Mouse (Mus musculus) spleen, adult 18-20 months (tissue): ENCODE results near the gene Dpp6.

ENCODE experiments used
- DNase-seq, 2 experiments: peaks; one replicate each; pipeline ENCODE4 v3.0.0; 2022; ENCODE audit warnings: mixed read lengths in 2 of 2

The Dpp6 gene

DNA sequence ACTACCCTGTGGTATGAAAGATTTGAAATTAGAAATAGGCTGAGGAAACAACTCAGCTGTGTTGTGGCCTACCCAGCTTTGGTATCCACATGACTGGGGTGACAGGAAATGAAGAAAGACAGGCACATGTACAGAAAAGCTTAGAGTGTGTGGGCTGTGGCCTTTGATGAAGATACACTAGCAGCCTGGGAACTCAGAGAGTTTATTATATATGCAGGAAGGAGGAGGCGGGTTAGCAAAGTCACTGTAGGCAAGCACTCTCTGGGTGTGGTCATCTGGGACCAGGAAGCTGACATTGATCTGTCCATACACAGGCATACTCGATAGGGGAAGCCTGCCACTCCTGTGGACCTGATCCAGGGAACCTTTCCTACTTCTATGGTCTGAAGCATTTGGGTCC, 487.1 kb downstream of the Dpp6 start:
- DNase-seq: no peak

DNA sequence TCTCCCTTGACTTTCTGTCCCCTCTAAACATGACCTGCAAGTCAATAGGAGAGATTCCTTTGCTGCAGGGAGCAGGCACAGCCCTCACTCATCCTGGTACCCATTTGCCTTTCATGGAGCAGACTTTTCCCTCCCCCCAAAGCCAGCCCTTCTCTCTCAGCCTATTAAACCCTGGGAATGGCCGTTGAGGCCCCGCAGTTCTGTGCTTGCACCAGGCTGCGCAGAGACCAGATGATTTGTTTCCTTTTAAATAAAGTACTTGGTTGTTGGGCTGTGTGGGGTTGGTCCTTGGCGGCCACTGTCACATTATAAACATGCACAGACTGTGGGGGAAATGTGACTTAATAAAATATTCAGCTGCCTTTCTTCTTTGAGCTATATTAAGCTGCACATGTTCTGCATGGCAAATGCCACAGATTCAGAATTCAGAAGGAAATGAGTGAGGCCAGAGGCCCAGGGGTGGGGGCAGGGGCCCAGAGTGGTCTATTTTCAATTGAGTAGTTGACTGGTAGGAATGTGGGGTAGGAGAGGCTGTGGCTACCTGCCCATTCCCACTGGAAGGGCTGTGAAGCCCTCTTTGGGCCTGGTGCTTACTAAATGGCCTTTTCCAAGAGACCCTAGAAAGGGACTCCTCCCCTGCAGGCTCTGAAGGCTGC, 489.6 kb downstream of the Dpp6 start:
- no peak for DNase-seq

DNA sequence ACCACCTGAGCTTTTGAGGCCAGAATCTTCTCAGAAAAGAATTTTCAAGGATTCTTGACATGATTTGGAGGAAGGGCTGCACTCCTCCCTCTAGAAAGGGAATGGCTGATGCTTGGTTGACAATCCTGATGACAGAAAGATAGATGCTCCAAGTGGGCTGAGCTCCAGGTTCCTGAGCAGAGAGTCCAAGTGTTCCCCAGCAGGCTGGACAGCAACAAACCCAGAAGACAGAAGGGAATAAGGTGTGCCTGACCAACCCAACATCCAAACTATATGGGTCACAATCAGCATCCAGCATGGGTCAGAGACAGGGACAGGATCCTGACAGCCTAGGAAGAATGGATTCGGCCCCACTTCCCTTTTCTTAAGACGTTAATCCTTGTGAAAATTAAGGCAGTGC, 493.2 kb downstream of the Dpp6 start:
- DNase-seq: no peak

GRCm38 (mm10) chr5:27316674-27317073, 499.7 kb downstream of the Dpp6 start:
- no peak for DNase-seq

DNA sequence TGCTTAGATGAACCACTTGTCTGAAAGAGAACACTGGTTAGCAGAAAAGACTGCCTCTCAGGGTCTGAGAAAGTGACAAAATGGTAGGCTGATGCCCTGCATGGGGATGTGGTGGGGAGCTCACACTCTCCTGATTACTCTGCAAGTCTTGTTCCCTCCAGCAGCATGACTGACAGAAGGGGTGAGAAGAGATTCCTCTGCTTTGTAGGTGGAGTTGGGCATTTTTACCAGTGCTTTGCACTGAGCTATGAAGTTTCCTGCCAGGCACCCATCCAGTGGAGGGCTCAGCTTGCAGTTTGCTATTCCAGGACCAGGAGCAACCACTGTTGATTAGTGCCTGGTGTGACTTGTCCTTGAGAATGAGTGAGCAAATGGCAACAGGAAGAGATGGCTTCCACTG, 500.3 kb downstream of the Dpp6 start:
- no peak for DNase-seq

DNA sequence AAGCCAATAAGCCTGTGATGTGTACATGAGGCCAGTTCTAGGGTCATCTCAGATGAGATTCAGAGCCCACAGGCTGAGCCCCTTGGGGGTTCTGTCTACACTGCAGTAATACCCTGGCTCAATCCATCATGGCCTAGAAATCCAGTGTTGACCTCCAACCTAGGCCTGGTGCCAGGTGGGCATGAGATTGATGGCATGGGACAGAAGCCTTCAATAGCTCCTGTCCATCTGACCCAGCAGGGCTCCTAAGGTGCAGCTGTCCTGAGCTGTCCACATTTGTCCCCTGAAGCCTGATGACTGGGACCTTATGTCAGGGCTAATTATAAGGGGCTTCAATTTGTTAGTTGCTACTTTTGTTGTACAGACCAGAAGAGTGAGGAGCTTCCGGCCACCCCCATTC, 500.8 kb downstream of the Dpp6 start:
- no peak for DNase-seq

GRCm38 (mm10) chr5:27319731-27320130, 502.7 kb downstream of the Dpp6 start:
- no peak for DNase-seq

- DNase-seq: no peak
Measured at GRCm38 (mm10) chr5:27322895-27323792, 506.1 kb downstream of the Dpp6 start.

GRCm38 (mm10) chr5:27324346-27324928, 507.4 kb downstream of the Dpp6 start:
- DNase-seq: no peak

DNA sequence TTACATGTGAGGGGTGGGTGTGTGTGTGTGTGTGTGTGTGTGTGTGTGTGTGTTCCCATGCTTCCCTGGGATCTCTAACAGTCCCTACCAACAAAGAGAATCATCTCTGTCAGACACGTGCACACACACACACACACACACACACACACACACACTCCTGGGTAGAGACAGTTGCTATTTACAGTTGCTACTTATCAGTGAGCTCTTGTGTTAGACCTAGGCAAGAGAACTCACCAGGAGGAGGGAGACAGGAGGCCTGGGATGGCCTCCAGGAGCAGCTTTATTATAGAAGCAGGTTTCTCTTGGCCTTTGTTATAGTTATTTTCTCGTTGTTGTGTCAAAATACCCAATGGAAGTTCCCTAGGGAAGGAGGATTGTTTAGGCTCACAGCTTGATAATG, 519.7 kb downstream of the Dpp6 start:
- no peak for DNase-seq

DNA sequence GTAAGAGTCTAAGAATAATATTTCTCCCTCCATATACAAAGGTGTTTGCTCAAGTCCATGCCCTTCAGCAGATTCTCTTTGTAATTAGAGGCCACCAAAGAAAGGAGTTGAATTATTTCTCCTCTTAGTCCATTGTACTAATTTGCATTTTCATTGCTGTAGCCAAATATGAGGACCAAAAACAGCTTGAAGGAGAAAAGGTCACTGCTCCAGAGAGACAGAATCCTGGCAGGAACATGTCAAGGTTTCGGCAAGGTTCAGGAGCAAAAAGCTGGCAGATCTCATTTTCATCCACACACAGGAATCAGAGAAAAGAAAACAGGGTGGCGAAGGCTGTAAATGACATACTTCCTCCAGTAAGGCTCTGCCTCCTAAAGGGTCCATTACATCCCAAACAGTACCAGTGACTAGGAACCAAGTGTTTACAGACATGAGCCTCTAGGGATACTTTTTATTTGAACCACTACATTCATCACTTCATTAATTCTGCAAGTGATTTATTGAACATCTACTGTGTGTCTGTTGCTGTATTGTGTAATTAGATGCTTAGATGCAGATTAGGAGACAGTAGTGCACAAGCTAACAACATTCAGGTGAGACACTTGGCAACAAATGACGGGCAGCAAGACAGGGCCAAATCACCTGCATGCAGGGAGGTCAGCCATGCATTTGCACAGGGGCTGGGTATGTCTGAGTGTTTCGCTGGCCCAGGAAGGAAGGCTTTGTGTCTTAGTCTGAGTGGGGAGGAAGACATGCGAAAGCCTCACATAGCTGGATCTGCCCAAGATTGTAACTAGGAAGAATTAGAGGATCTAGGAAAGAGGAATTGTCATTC, 522.4 kb downstream of the Dpp6 start:
- no peak for DNase-seq

- no peak for DNase-seq
Measured at GRCm38 (mm10) chr5:27342276-27342675, 525.3 kb downstream of the Dpp6 start.

DNA sequence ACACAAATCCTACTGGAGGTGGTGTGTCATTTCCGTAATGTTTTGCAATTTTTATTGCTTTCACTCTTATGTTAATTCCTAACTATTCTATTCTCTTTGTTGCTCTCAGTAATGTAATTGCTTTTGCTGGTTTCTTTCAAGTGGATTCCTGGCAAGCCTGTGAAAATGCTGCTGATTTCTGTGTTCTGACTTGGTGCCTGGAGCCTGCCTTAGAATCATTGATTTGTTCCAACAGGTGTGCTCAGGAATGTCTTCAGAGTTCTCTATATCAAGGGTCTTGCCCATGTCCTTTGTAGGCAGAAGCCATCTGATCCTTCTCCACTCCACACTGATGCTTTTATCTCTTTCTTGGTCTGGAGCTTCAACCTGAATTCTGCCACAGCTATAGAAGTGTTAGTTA, 526.6 kb downstream of the Dpp6 start:
- DNase-seq: no peak

DNA sequence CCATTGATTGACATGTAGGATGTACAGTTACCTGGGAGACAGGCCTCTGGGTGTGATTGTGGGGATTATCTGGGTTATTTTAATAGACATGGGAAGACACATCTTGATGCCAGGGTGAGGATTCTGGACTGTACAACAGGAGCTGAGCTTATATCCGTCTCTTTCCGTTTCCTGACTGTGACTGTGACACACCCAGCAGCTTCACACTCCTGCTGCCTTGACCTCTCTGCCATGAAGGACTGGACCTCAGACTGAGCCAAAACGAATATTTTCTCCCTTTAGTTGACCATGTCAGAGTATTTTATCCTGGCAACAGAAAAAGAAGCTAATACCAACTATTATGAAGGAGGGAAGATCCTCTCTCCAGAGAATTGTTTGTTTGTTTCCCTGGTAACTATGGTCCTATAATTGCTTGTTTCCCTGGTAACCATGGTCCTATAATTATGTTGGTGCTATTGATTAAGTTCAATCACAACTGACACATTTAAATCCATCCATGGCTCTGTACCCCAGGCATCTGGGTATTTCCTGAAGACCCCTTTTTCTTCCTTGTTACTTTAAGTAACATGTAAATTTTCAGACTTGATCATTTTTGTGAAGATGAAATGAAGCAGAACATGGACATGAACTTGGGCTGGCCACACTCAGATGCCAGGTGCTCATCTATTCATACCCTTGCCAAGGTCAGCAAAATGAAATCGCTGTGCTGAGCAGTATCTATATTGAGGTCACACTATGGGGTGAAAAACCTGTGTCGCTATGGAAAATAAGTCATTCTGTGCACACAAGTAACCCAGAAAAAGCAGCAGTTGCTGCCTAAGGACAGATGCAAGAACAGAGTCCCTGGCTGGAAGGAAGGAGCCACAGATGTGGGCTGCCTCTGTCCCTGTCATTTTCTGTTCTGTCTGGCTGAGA, 531.4 kb downstream of the Dpp6 start:
- no peak for DNase-seq

DNA sequence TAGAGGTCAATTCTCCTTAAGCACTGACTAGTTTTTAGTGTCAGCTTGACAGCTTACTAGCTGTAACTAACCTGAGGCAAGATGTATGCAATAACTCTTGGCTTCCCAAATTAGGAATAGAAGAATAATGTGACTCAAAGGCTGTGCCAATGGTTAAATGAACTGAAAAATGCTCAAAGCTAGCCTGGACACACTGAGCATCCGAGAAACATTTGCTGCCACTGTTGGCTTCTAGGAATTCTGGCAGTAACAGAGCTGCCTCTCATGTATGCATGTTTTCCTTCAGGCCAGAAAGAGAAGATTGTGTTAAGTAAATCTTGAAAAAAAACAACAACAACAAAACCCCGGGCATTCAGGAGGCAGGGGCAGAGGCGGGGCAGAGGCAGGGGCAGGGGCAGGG, 540.6 kb downstream of the Dpp6 start:
- no peak for DNase-seq

- no peak for DNase-seq
Measured at GRCm38 (mm10) chr5:27365946-27366345, 548.9 kb downstream of the Dpp6 start.

DNA sequence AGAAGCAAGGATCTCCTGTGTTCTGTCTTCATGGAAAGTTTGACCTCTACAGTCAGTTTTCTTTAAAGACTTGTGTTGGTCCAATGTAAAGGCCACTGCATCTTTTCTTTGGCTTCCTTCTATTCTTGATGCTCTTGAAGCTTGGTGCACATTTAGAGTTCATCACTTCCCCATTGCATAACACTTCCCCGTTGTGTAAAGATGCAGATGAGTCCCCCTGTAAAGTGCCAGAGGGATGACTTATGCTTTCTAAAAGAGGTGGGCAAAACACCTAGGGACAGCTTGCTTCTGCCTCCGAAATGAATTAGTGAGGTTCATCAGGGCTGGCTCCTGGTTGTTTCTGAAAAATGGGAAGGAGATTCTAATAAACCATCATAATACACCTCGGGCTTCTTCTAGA, 553.8 kb downstream of the Dpp6 start:
- DNase-seq: no peak

GRCm38 (mm10) chr5:27373931-27374330, 556.9 kb downstream of the Dpp6 start:
- no peak for DNase-seq

GRCm38 (mm10) chr5:27375841-27376240, 558.8 kb downstream of the Dpp6 start:
- no peak for DNase-seq

- no peak for DNase-seq
Measured at GRCm38 (mm10) chr5:27380656-27381385, 563.8 kb downstream of the Dpp6 start.

DNA sequence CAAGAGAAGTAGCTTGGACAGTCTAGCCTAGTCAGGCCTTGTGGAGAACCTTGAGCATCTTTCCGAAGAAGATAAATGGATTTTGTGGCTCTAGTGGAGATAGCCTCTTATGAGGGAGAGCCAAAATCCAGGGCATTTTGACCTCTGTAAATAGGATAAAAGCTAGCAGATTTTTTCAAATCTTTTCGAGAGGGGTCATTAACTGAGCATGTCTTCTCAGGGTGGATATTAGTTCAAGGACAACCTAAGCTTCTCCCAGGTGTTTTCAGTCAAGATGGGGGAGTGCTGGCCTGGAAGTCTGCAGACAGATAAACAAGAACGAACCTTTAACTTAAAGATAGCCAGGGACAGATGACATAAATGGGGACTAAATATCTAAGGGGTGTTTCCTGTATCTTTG, 581.4 kb downstream of the Dpp6 start:
- no peak for DNase-seq
